Mouse (Mus musculus): ENCODE measurements around the gene Golph3. TPM values are rescaled to one million over a fixed set of nuclear protein-coding genes. Genes with fewer than 3 reads are reported as not detected.

The Golph3 gene
- total RNA-seq (2023) = 141 TPM

DNA sequence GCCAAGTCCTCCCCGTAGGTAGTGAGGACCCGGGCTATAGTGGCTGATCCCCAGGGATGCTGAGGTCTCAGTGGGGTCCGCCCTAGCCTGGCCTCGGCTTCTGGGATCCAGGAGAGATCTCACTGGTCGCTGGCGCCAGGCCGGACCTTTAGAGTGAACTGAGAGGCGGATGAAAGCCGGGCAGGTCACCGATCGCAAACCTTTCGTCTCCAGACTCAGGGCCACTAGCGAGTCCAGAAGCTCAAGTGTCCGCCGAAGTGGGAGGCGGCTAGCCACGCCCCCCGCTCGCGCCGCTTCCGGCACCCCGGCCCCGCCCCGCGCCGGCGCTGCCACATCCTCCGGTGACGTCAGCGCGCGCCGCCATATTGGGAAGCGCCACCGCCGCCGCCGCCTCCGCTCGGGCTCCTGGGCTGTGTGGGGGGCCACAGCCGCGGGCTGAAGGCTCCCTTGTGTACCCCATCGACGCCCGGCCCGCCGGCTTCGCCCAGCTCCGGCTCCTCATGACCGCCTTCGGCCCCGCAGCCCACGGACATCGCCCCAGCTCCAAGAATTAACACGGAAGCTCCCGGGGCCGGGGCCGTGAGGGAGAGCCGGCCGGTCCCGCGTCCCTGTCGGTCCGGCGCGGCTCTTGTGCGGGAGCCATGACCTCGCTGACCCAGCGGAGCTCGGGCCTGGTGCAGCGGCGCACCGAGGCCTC lies at the start of gene Golph3:
Gene Golph3, plus strand, starts transcription at position 360 of the 697 bp plus-strand sequence.

GRCm38 (mm10) chr15:12321788-12322621 lies 755 bp downstream of the Golph3 start, which contains the start of gene 1810049J17Rik:
Gene 1810049J17Rik (minus strand): TSS chr15:12321899.

Other genes with a start within 250 kb of the Golph3 start
- 153 TPM for gene Zfr, start 203.6 kb upstream of the Golph3 start, total RNA-seq (2023)
- 71.9 TPM for gene Mtmr12, start 116.4 kb upstream of the Golph3 start, total RNA-seq (2023)
- 3.5 TPM for gene 1810049J17Rik, start 449 bp downstream of the Golph3 start, total RNA-seq (2023)

Measured in CD4-positive naive resting alpha-beta T cell, adult 57 days (primary cell).